In the genomic region with DNA sequence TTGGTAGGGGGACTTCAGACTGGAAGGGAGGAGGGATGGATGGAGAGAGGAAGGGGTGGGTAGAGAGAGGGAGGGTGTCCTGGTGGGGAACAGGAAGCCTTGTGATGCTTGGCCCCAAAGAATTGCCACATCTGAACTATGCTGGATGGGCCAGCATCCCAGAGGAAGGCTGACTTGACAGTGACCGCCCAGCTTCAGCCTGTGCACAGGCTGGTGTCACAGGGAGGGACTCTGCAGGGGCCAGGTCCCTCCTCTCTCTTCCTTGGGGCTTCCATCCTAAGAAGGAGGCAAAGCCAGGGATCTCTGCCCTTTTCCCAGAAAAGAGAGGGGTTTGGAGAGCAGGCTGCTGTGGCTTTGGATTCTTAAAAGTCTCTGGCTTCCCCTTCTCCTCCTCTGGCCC, we compare ENCODE assay signal across 9 mouse cellular contexts. TPM values are rescaled to one million over a fixed set of nuclear protein-coding genes. Genes with fewer than 3 reads are reported as not detected.
DNase-seq lines count a peak whose midpoint lies in the region; ATAC-seq and TF ChIP-seq lines count a peak whose summit lies in the region.
"Had no signal": no experiment of that assay in that cellular context is flagged by ENCODE, and none has a peak within 500 bp of the region (broad histone marks: within the 10 kb centered on the region; RNA-seq: fewer than 3 reads in every experiment).

No protein-coding gene starts in this region.

- H3K9me3 ChIP-seq in embryonic facial prominence, embryonic 12.5 days = no peaks in the 10 kb centered on the region
- H3K9me3 ChIP-seq in heart, embryonic 14.5 days (ENCODE audit: control insufficient read depth, low read length) = no peaks in the 10 kb centered on the region
- H3K9me3 ChIP-seq in lung, postnatal 0 days (ENCODE audit: low read length) = no peaks in the 10 kb centered on the region
- H3K9me3 ChIP-seq: liver, embryonic 13.5 days had no signal

- H3K36me3 ChIP-seq in embryonic facial prominence, embryonic 12.5 days = no peaks in the 10 kb centered on the region
- H3K36me3 ChIP-seq in heart, embryonic 14.5 days (ENCODE audit: control insufficient read depth, insufficient read depth, low read length) = no peaks in the 10 kb centered on the region
- no peaks in the 10 kb centered on the region for H3K36me3 ChIP-seq in lung, postnatal 0 days (ENCODE audit: insufficient read depth, low read length)
- H3K36me3 ChIP-seq: liver, embryonic 13.5 days had no signal

- H3K4me1 ChIP-seq in embryonic facial prominence, embryonic 12.5 days = peaks cover 66% of the 10 kb centered on the region
- H3K4me1 ChIP-seq in heart, embryonic 14.5 days (ENCODE audit: control insufficient read depth in 2 of 2, insufficient read depth in 2 of 2, low read length in 2 of 2) = peaks cover 25 to 32% of the 10 kb centered on the region in 2 experiments
- H3K4me1 ChIP-seq in lung, postnatal 0 days (ENCODE audit: insufficient read depth, low read depth, low read length) = peaks cover 28% of the 10 kb centered on the region; the same call in 1 of the 2 replicates

- peak overlapping the region; percentile 38 for H3K9ac ChIP-seq in embryonic facial prominence, embryonic 12.5 days
- H3K9ac ChIP-seq in heart, embryonic 14.5 days (ENCODE audit: low read length) = peak overlapping the region; percentile 60
- no peak overlapping the region for H3K9ac ChIP-seq in lung, postnatal 0 days (replicated peaks; ENCODE audit: low read depth)
- H3K9ac ChIP-seq: liver, embryonic 13.5 days had no signal

- no peak for DNase-seq in left cerebral cortex, adult 2 months (ENCODE audit: extremely low spot score in 1 of 2, low spot score in 2 of 2)
- no peak for DNase-seq in left cerebral cortex, adult 18-20 months (ENCODE audit: low spot score in 2 of 2)
- DNase-seq in lung, postnatal 0 days (ENCODE audit: low spot score) = peak; percentile 59
- DNase-seq in left cerebral cortex, adult 11 months (ENCODE audit: low spot score) = no peak
- no peak for DNase-seq in cerebellum, postnatal 4 days (ENCODE audit: low spot score in 2 of 2)
- DNase-seq: liver, embryonic 13.5 days had no signal

- intact Hi-C loops in left cerebral cortex, adult 2 months (cut with DNase I) = no loop called here

- WGBS in embryonic facial prominence, embryonic 12.5 days = 63% methylated on average over 1 of the region's 1 CpGs
- WGBS in heart, embryonic 14.5 days = 67% methylated on average over 1 of the region's 1 CpGs
- WGBS in lung, postnatal 0 days = 33% methylated on average over 1 of the region's 1 CpGs

- TF ChIP-seq EP300 in lung, postnatal 0 days (IDR thresholded peaks at IDR 0.05) = no peak

- H3K4me2 ChIP-seq in embryonic facial prominence, embryonic 12.5 days (replicated peaks) = peak overlapping the region; percentile 32
- no peak overlapping the region for H3K4me2 ChIP-seq in heart, embryonic 14.5 days (ENCODE audit: low read length)
- peak overlapping the region; percentile 27; the same call in 1 of the 2 replicates for H3K4me2 ChIP-seq in lung, postnatal 0 days (replicated peaks; ENCODE audit: low read depth, low read length)

- ATAC-seq in embryonic facial prominence, embryonic 12.5 days (ENCODE audit: insufficient number of reproducible peaks, insufficient read depth, low FRiP score, low TSS enrichment) = no peak
- no peak for ATAC-seq in heart, embryonic 14.5 days (ENCODE audit: insufficient number of reproducible peaks, insufficient read depth, low FRiP score, low read depth)
- ATAC-seq in lung, postnatal 0 days = peak; percentile 20
- no peak for ATAC-seq in inflammation-experienced regulatory T-cells, adult 6 months

- no peak overlapping the region for H3K4me3 ChIP-seq in left cerebral cortex, adult 2 months
- no peak overlapping the region for H3K4me3 ChIP-seq in embryonic facial prominence, embryonic 12.5 days
- H3K4me3 ChIP-seq in heart, embryonic 14.5 days (ENCODE audit: control insufficient read depth in 1 of 2, insufficient read depth in 1 of 2, low read depth in 1 of 2, low read length in 2 of 2) = no peak overlapping the region
- H3K4me3 ChIP-seq in lung, postnatal 0 days (ENCODE audit: low read depth, low read length) = no peak overlapping the region
- H3K4me3 ChIP-seq: liver, embryonic 13.5 days had no signal

- 0 out of 2 replicates have a peak overlapping the region, but pooled peaks have one; percentile 26 for H3K27ac ChIP-seq in left cerebral cortex, adult 2 months
- peak overlapping the region; percentile 96 for H3K27ac ChIP-seq in embryonic facial prominence, embryonic 12.5 days
- peak overlapping the region; percentile 64 to 88; a peak in 3 of 4 replicates for H3K27ac ChIP-seq in heart, embryonic 14.5 days (replicated peaks in 1 of 2; ENCODE audit: control insufficient read depth in 1 of 2, insufficient read depth in 1 of 2, low read depth in 2 of 2, low read length in 2 of 2)
- peak overlapping the region; percentile 88 for H3K27ac ChIP-seq in lung, postnatal 0 days (ENCODE audit: low read length)
- H3K27ac ChIP-seq: liver, embryonic 13.5 days had no signal

- no peaks in the 10 kb centered on the region for H3K27me3 ChIP-seq in embryonic facial prominence, embryonic 12.5 days
- H3K27me3 ChIP-seq in heart, embryonic 14.5 days (ENCODE audit: control insufficient read depth, insufficient read depth, low read length) = no peaks in the 10 kb centered on the region
- no peaks in the 10 kb centered on the region for H3K27me3 ChIP-seq in lung, postnatal 0 days (replicated peaks; ENCODE audit: insufficient read depth, low read length)
- H3K27me3 ChIP-seq: liver, embryonic 13.5 days had no signal

- TF ChIP-seq CTCF in left cerebral cortex, adult 2 months (IDR thresholded peaks at IDR 0.05) = no peak
- TF ChIP-seq CTCF in lung, postnatal 0 days (IDR thresholded peaks at IDR 0.05) = no peak

RNA-seq across cellular contexts. Expression of a gene that starts 7.0 kb away (rescaled TPM):
- 100 to 1,000 TPM; 221 to 255 TPM for total RNA-seq in left cerebral cortex, adult 2 months (2021)
- total RNA-seq in left cerebral cortex, adult 18-20 months (2021) = 100 to 1,000 TPM; 232 to 261 TPM
- polyA plus RNA-seq in embryonic facial prominence, embryonic 12.5 days (2016; fragmentation: Nextera tagmentation; extraction: Ambion mirVana) = 104 and 115 TPM in 2 replicates
- polyA plus RNA-seq in heart, embryonic 14.5 days (2014; fragmentation: Nextera tagmentation; extraction: Ambion mirVana) = 87.6 and 99.2 TPM in 2 replicates
- 105 and 107 TPM in 2 replicates for polyA plus RNA-seq in lung, postnatal 0 days (2015; fragmentation: Nextera tagmentation; extraction: Ambion mirVana)
- polyA plus RNA-seq in inflammation-experienced regulatory T-cells, adult 6 months (2017; shearing (Covaris generic)) = 10 to 100 TPM in 2 of 3 experiments, 1 to 10 TPM in 1; 6.1 to 17.3 (median 16.4) TPM

RNA-seq across cellular contexts. Expression of a gene that starts 20.2 kb away (rescaled TPM):
- total RNA-seq in left cerebral cortex, adult 2 months (2021) = 1 to 10 TPM; 1.5 to 1.8 TPM
- 1 to 10 TPM in 1 of 2 experiments, under 1 TPM in 1; 0.82 to 1.3 TPM for total RNA-seq in left cerebral cortex, adult 18-20 months (2021)
- polyA plus RNA-seq in embryonic facial prominence, embryonic 12.5 days (2016; fragmentation: Nextera tagmentation; extraction: Ambion mirVana) = 0.60 and 0.70 TPM in 2 replicates
- 0.28 and 0.45 TPM in 2 replicates for polyA plus RNA-seq in heart, embryonic 14.5 days (2014; fragmentation: Nextera tagmentation; extraction: Ambion mirVana)
- 0.44 and 0.88 TPM in 2 replicates for polyA plus RNA-seq in lung, postnatal 0 days (2015; fragmentation: Nextera tagmentation; extraction: Ambion mirVana)
- under 1 TPM in 2 of 3 experiments, not detected in 1; 0.28 to 0.29 TPM for polyA plus RNA-seq in inflammation-experienced regulatory T-cells, adult 6 months (2017; shearing (Covaris generic))
- polyA plus RNA-seq: liver, embryonic 13.5 days had no signal

RNA-seq across cellular contexts. Expression of a gene that starts 39.4 kb away (rescaled TPM):
- 10 to 100 TPM; 17.1 to 20.0 TPM for total RNA-seq in left cerebral cortex, adult 2 months (2021)
- 10 to 100 TPM; 21.7 to 21.9 TPM for total RNA-seq in left cerebral cortex, adult 18-20 months (2021)
- 1.4 and 2.7 TPM in 2 replicates for polyA plus RNA-seq in embryonic facial prominence, embryonic 12.5 days (2016; fragmentation: Nextera tagmentation; extraction: Ambion mirVana)
- 7.2 and 12.7 TPM in 2 replicates for polyA plus RNA-seq in heart, embryonic 14.5 days (2014; fragmentation: Nextera tagmentation; extraction: Ambion mirVana)
- polyA plus RNA-seq in lung, postnatal 0 days (2015; fragmentation: Nextera tagmentation; extraction: Ambion mirVana) = 30.8 and 44.3 TPM in 2 replicates
- polyA plus RNA-seq in inflammation-experienced regulatory T-cells, adult 6 months (2017; shearing (Covaris generic)) = 100 to 1,000 TPM in 2 of 3 experiments, 10 to 100 TPM in 1; 86.5 to 166 (median 133) TPM

RNA-seq across cellular contexts. Expression of a gene that starts 56.4 kb away (rescaled TPM):
- total RNA-seq in left cerebral cortex, adult 2 months (2021) = 10 to 100 TPM; 37.9 to 41.0 TPM
- 10 to 100 TPM; 38.7 to 40.4 TPM for total RNA-seq in left cerebral cortex, adult 18-20 months (2021)
- polyA plus RNA-seq in embryonic facial prominence, embryonic 12.5 days (2016; fragmentation: Nextera tagmentation; extraction: Ambion mirVana) = 33.4 and 35.5 TPM in 2 replicates
- 12.0 and 19.2 TPM in 2 replicates for polyA plus RNA-seq in heart, embryonic 14.5 days (2014; fragmentation: Nextera tagmentation; extraction: Ambion mirVana)
- polyA plus RNA-seq in lung, postnatal 0 days (2015; fragmentation: Nextera tagmentation; extraction: Ambion mirVana) = 21.3 and 22.5 TPM in 2 replicates
- 10 to 100 TPM; 23.6 to 35.7 (median 25.1) TPM for polyA plus RNA-seq in inflammation-experienced regulatory T-cells, adult 6 months (2017; shearing (Covaris generic))

Comparison
In these comparisons a context has a peak if more than half of its experiments do, and no peak if none do; other contexts are left out.
1. H3K27ac ChIP-seq: peak in every context shown above with its lines; median percentile 96 in embryonic facial prominence, embryonic 12.5 days; 88 in lung, postnatal 0 days; 76 in heart, embryonic 14.5 days; 26 in left cerebral cortex, adult 2 months.